Mouse (Mus musculus): ENCODE measurements around the gene Cast.
A peak's percentile ranks its signal among the peaks of the same experiment; 100 is the strongest.

The Cast gene

GRCm38 (mm10) chr13:74808152-74808929 is at the start of gene Cast:
TSS of gene Cast (minus strand) at chr13:74808810.
- peak; percentile 80 for DNase-seq (ENCODE audit: extremely low read depth, insufficient read length, low spot score)

- peak; percentile 60 for DNase-seq (ENCODE audit: extremely low read depth, insufficient read length, low spot score)
These were observed 45.9 kb upstream of the Cast start for GRCm38 (mm10) chr13:74854338-74855047.

GRCm38 (mm10) chr13:74850823-74851222 is 42.2 kb upstream of the Cast start:
- no peak for DNase-seq (ENCODE audit: extremely low read depth, insufficient read length, low spot score)

GRCm38 (mm10) chr13:74845886-74846285 is 37.3 kb upstream of the Cast start:
- DNase-seq (ENCODE audit: extremely low read depth, insufficient read length, low spot score), result no peak

GRCm38 (mm10) chr13:74834543-74834942 is 25.9 kb upstream of the Cast start:
- no peak for DNase-seq (ENCODE audit: extremely low read depth, insufficient read length, low spot score)

GRCm38 (mm10) chr13:74822095-74822494 is 13.5 kb upstream of the Cast start:
- DNase-seq (ENCODE audit: extremely low read depth, insufficient read length, low spot score), result peak; percentile 65

GRCm38 (mm10) chr13:74815753-74816152 is 7.1 kb upstream of the Cast start:
- DNase-seq (ENCODE audit: extremely low read depth, insufficient read length, low spot score), result no peak

- DNase-seq (ENCODE audit: extremely low read depth, insufficient read length, low spot score), result peak; percentile 87
These were observed 1.0 kb downstream of the Cast start for GRCm38 (mm10) chr13:74807446-74808151.

GRCm38 (mm10) chr13:74806934-74807333 is 1.7 kb downstream of the Cast start:
- peak; percentile 22 for DNase-seq (ENCODE audit: extremely low read depth, insufficient read length, low spot score)

- DNase-seq (ENCODE audit: extremely low read depth, insufficient read length, low spot score), result no peak
These were observed 14.2 kb downstream of the Cast start for GRCm38 (mm10) chr13:74794435-74794834.

GRCm38 (mm10) chr13:74787681-74788080 is 20.9 kb downstream of the Cast start:
- no peak for DNase-seq (ENCODE audit: extremely low read depth, insufficient read length, low spot score)

GRCm38 (mm10) chr13:74772151-74772550 is 36.5 kb downstream of the Cast start:
- DNase-seq (ENCODE audit: extremely low read depth, insufficient read length, low spot score), result peak; percentile 19

GRCm38 (mm10) chr13:74770480-74770879 is 38.1 kb downstream of the Cast start:
- DNase-seq (ENCODE audit: extremely low read depth, insufficient read length, low spot score), result peak; percentile 92

GRCm38 (mm10) chr13:74769871-74770270 is 38.7 kb downstream of the Cast start:
- DNase-seq (ENCODE audit: extremely low read depth, insufficient read length, low spot score), result no peak

- DNase-seq (ENCODE audit: extremely low read depth, insufficient read length, low spot score), result no peak
These were observed 41.4 kb downstream of the Cast start for GRCm38 (mm10) chr13:74767186-74767585.

GRCm38 (mm10) chr13:74762741-74763140 is 45.9 kb downstream of the Cast start:
- no peak for DNase-seq (ENCODE audit: extremely low read depth, insufficient read length, low spot score)

GRCm38 (mm10) chr13:74759152-74759551 is 49.5 kb downstream of the Cast start:
- no peak for DNase-seq (ENCODE audit: extremely low read depth, insufficient read length, low spot score)

- DNase-seq (ENCODE audit: extremely low read depth, insufficient read length, low spot score), result no peak
These were observed 65.4 kb downstream of the Cast start for GRCm38 (mm10) chr13:74743219-74743618.

GRCm38 (mm10) chr13:74736396-74736795 is 72.2 kb downstream of the Cast start:
- no peak for DNase-seq (ENCODE audit: extremely low read depth, insufficient read length, low spot score)

- DNase-seq (ENCODE audit: extremely low read depth, insufficient read length, low spot score), result no peak
These were observed 72.8 kb downstream of the Cast start for GRCm38 (mm10) chr13:74735834-74736233.

GRCm38 (mm10) chr13:74733726-74734125 is 74.9 kb downstream of the Cast start:
- no peak for DNase-seq (ENCODE audit: extremely low read depth, insufficient read length, low spot score)
